Mouse (Mus musculus): Measurements from ENCODE around the gene Galnt10. TPM values are rescaled to one million over a fixed set of nuclear protein-coding genes. Genes with fewer than 3 reads are reported as not detected.

Galnt10 gene
- total and polyA plus RNA-seq, 3 experiments = 5.2 to 8.7 (median 5.6) TPM

DNA sequence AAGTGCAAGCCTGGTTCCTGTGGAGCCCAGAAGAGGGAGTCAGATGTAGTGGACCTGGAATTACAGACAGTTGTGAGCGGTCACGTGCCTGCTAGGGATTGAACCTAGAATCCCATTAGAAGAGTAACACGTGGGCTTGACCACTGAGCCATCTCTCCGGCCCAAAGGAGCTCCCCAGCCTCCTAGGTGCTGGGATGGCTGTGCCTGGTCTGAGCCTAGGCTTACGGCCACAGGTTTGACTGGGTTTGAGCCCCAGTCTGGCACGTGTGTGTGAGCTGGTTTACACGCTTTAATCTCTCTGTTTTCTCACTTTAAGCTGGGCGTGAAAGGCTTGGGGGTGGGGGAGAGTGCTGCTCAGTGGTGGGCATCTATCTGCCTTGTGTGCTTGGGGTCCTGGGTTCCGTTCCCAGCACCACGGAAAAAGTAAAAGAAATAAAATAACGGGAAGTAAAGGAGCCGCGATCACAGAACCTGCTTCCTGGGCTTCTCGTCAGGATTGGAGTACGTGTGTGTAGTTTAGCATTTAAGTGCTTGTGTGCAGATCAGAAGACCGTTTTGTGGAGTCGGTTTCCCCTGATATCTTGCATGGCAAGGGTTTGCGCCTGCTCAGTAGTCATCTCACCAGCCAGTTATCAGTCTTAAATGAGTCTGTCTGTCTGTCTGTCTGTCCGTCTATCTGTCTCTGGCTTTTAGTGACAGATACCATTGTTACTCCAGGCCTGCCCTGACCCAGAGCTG is 16.4 kb downstream of the Galnt10 start:
- no peak overlapping the region; the same call in 1 of the 2 replicates for H3K27ac ChIP-seq
- no peaks in the 10 kb centered on the region for H3K36me3 ChIP-seq (ENCODE audit: control insufficient read depth, insufficient read depth, low read length)
- no peaks in the 10 kb centered on the region for H3K27me3 ChIP-seq (ENCODE audit: control insufficient read depth, insufficient read depth, low read length)
- H3K4me1 ChIP-seq (ENCODE audit: control insufficient read depth, insufficient read depth, low read length) = peaks cover 12% of the 10 kb centered on the region
- no peak overlapping the region for H3K9ac ChIP-seq (ENCODE audit: low read depth, low read length)
- intact Hi-C loops (cut with DNase I) = no loop called here
- no peak for TF ChIP-seq POLR2A (IDR thresholded peaks at IDR 0.05; ENCODE audit: insufficient read depth, low read depth, low read length)
- no peak for TF ChIP-seq CTCF (IDR thresholded peaks at IDR 0.05)
- no peak for TF ChIP-seq EP300 (IDR thresholded peaks at IDR 0.05; ENCODE audit: insufficient read depth, low read depth, low read length)
- DNase-seq = peak in 1 of 2 experiments; percentile 10
- 90% methylated on average over 19 of the region's 19 CpGs for WGBS
- H3K79me2 ChIP-seq (replicated peaks; ENCODE audit: control insufficient read depth, insufficient read depth, low read length) = no peaks in the 10 kb centered on the region
- H3K4me3 ChIP-seq = no peak overlapping the region

GRCm38 (mm10) chr11:57662231-57662630 is 17.0 kb downstream of the Galnt10 start:
- 77% methylated on average over 4 of the region's 4 CpGs for WGBS
- intact Hi-C loops (cut with DNase I) = no loop called here
- H3K9ac ChIP-seq (ENCODE audit: low read depth, low read length) = no peak overlapping the region
- peak in 1 of 2 experiments; percentile 12 for DNase-seq
- no peak overlapping the region for H3K27ac ChIP-seq
- TF ChIP-seq EP300 (IDR thresholded peaks at IDR 0.05; ENCODE audit: insufficient read depth, low read depth, low read length) (no peak), POLR2A (IDR thresholded peaks at IDR 0.05; ENCODE audit: insufficient read depth, low read depth, low read length) (no peak), CTCF (IDR thresholded peaks at IDR 0.05) (no peak)
- H3K79me2 ChIP-seq (replicated peaks; ENCODE audit: control insufficient read depth, insufficient read depth, low read length) = no peaks in the 10 kb centered on the region
- H3K27me3 ChIP-seq (ENCODE audit: control insufficient read depth, insufficient read depth, low read length) = no peaks in the 10 kb centered on the region
- H3K4me3 ChIP-seq = no peak overlapping the region
- no peaks in the 10 kb centered on the region for H3K36me3 ChIP-seq (ENCODE audit: control insufficient read depth, insufficient read depth, low read length)
- peaks cover 12% of the 10 kb centered on the region for H3K4me1 ChIP-seq (ENCODE audit: control insufficient read depth, insufficient read depth, low read length)

- intact Hi-C loops (cut with DNase I) = no loop called here
- no peaks in the 10 kb centered on the region for H3K27me3 ChIP-seq (ENCODE audit: control insufficient read depth, insufficient read depth, low read length)
Observed at GRCm38 (mm10) chr11:57663271-57663670, 18.0 kb downstream of the Galnt10 start.

DNA sequence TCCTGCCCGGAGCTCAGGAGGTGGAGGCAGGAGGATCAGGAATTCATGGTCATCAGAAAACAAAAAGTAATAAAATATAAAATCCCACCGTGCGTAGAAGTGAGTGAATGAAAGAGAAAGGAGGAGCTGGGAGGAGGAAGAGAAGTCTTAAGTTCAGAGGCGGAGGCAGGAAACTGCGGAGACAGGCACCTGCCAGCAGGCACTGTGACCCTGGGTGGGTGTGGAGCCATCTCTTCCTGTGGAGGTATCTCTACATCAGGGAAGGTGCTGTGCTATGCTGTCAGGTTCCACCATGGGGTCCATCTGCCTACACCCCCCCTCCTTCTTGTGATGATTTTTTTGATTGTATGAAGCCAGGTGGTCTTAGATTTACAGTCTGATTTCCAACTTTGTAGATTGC is 19.5 kb downstream of the Galnt10 start:
- Histone ChIP-seq H3K27ac (no peak overlapping the region), H3K36me3 (ENCODE audit: control insufficient read depth, insufficient read depth, low read length) (no peaks in the 10 kb centered on the region), H3K9ac (ENCODE audit: low read depth, low read length) (no peak overlapping the region), H3K4me3 (no peak overlapping the region), H3K27me3 (ENCODE audit: control insufficient read depth, insufficient read depth, low read length) (no peaks in the 10 kb centered on the region), H3K4me1 (ENCODE audit: control insufficient read depth, insufficient read depth, low read length) (peaks cover 14% of the 10 kb centered on the region), H3K79me2 (replicated peaks; ENCODE audit: control insufficient read depth, insufficient read depth, low read length) (no peaks in the 10 kb centered on the region)
- no peak for DNase-seq
- no peak for TF ChIP-seq EP300 (IDR thresholded peaks at IDR 0.05; ENCODE audit: insufficient read depth, low read depth, low read length)
- no peak for TF ChIP-seq CTCF (IDR thresholded peaks at IDR 0.05)
- 62% methylated on average over 5 of the region's 5 CpGs for WGBS
- intact Hi-C loops (cut with DNase I) = no loop called here

More at GRCm38 (mm10) chr11:57663271-57663670, 18.0 kb downstream of the Galnt10 start:
- Histone ChIP-seq H3K4me3 (no peak overlapping the region), H3K36me3 (ENCODE audit: control insufficient read depth, insufficient read depth, low read length) (no peaks in the 10 kb centered on the region), H3K9ac (ENCODE audit: low read depth, low read length) (no peak overlapping the region), H3K4me1 (ENCODE audit: control insufficient read depth, insufficient read depth, low read length) (peaks cover 14% of the 10 kb centered on the region), H3K27ac (no peak overlapping the region; the same call in 1 of the 2 replicates), H3K79me2 (replicated peaks; ENCODE audit: control insufficient read depth, insufficient read depth, low read length) (no peaks in the 10 kb centered on the region)
- DNase-seq = peak in 1 of 2 experiments; percentile 29
- TF ChIP-seq CTCF (IDR thresholded peaks at IDR 0.05) (no peak), POLR2A (IDR thresholded peaks at IDR 0.05; ENCODE audit: insufficient read depth, low read depth, low read length) (no peak), EP300 (IDR thresholded peaks at IDR 0.05; ENCODE audit: insufficient read depth, low read depth, low read length) (no peak)
- WGBS = 65% methylated on average over 12 of the region's 12 CpGs

DNA sequence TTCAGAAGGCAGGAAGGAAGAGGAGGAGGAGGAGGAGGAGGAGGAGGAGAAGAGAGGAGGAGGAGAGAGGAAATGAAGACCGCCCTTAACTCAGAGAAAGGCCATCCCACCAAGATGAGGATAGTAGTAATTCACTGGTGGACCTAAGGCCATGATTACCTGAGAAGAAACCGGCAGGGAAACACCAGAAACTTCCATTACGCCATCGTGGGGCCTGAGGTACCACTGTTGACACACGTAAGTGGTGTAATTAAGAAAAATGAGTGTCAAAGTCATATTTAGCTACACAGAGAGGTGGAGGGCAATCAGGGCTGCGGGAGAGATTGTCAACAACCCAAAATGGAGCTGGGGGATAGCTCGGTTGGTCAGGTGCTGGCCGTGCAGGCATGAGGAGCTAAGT is 23.0 kb downstream of the Galnt10 start:
- intact Hi-C loops (cut with DNase I) = no loop called here
- no peaks in the 10 kb centered on the region for H3K27me3 ChIP-seq (ENCODE audit: control insufficient read depth, insufficient read depth, low read length)
- no peak overlapping the region for H3K9ac ChIP-seq (ENCODE audit: low read depth, low read length)
- H3K27ac ChIP-seq = no peak overlapping the region
- H3K4me1 ChIP-seq (ENCODE audit: control insufficient read depth, insufficient read depth, low read length) = peaks cover 16% of the 10 kb centered on the region
- no peak overlapping the region for H3K4me3 ChIP-seq
- H3K36me3 ChIP-seq (ENCODE audit: control insufficient read depth, insufficient read depth, low read length) = no peaks in the 10 kb centered on the region
- no peaks in the 10 kb centered on the region for H3K79me2 ChIP-seq (replicated peaks; ENCODE audit: control insufficient read depth, insufficient read depth, low read length)
- no peak for TF ChIP-seq EP300 (IDR thresholded peaks at IDR 0.05; ENCODE audit: insufficient read depth, low read depth, low read length)
- TF ChIP-seq POLR2A (IDR thresholded peaks at IDR 0.05; ENCODE audit: insufficient read depth, low read depth, low read length) = no peak
- no peak for TF ChIP-seq CTCF (IDR thresholded peaks at IDR 0.05)
- WGBS = 80% methylated on average over 8 of the region's 8 CpGs
- no peak for DNase-seq

- Histone ChIP-seq H3K36me3 (ENCODE audit: control insufficient read depth, insufficient read depth, low read length) (no peaks in the 10 kb centered on the region), H3K9ac (ENCODE audit: low read depth, low read length) (no peak overlapping the region), H3K79me2 (replicated peaks; ENCODE audit: control insufficient read depth, insufficient read depth, low read length) (no peaks in the 10 kb centered on the region), H3K27me3 (ENCODE audit: control insufficient read depth, insufficient read depth, low read length) (no peaks in the 10 kb centered on the region), H3K27ac (no peak overlapping the region), H3K4me3 (no peak overlapping the region), H3K4me1 (ENCODE audit: control insufficient read depth, insufficient read depth, low read length) (peaks cover 19% of the 10 kb centered on the region)
- WGBS = 88% methylated on average over 5 of the region's 6 CpGs
- TF ChIP-seq EP300 (IDR thresholded peaks at IDR 0.05; ENCODE audit: insufficient read depth, low read depth, low read length) (no peak), POLR2A (IDR thresholded peaks at IDR 0.05; ENCODE audit: insufficient read depth, low read depth, low read length) (no peak), CTCF (IDR thresholded peaks at IDR 0.05) (no peak)
- no peak for DNase-seq
- intact Hi-C loops (cut with DNase I) = no loop called here
Observed at GRCm38 (mm10) chr11:57669522-57669921, 24.3 kb downstream of the Galnt10 start.

Data from heart, adult 2 months (tissue).